Mouse (Mus musculus) forebrain, embryonic 13.5 days (tissue): ENCODE measurements at regions not wholly inside any gene's neighbourhood (a gene's known extent, or its start where the extent isn't known, plus 50 kb on each side); places are given as distances from the start of the nearest gene placed in this dataset.

ENCODE experiments used
- ATAC-seq: fragments of 200-750 bp; cut with Nextera tagmentation; 2 replicates; pipeline ENCODE4 v1.8.0; 2017
- H3K27ac ChIP-seq: fragments of 300-500 bp; sonication (generic); 2 replicates; pipeline ENCODE4 v1.5.1; 2015; ENCODE audit warnings: inconsistent platforms, mild to moderate bottlenecking, moderate library complexity
- H3K27me3 ChIP-seq: fragments of 300-500 bp; sonication (generic); 2 replicates; pipeline ENCODE4 v1.6.1; 2015; ENCODE audit warnings: mild to moderate bottlenecking, inconsistent platforms
- H3K36me3 ChIP-seq: fragments of 300-500 bp; sonication (generic); 2 replicates; pipeline ENCODE4 v1.6.1; 2015; ENCODE audit warnings: mild to moderate bottlenecking, inconsistent platforms; ENCODE audit not compliant: poor library complexity, severe bottlenecking
- H3K4me1 ChIP-seq: fragments of 300-500 bp; sonication (generic); 2 replicates; pipeline ENCODE4 v1.6.1; 2015; ENCODE audit warnings: inconsistent platforms
- H3K4me2 ChIP-seq: fragments of 300-500 bp; sonication (generic); 2 replicates; pipeline ENCODE4 v1.6.1; 2015; ENCODE audit warnings: inconsistent platforms, mild to moderate bottlenecking, moderate library complexity
- H3K4me3 ChIP-seq: fragments of 300-500 bp; sonication (generic); 2 replicates; pipeline ENCODE4 v1.5.1; 2015; ENCODE audit warnings: mild to moderate bottlenecking, inconsistent platforms
- H3K9ac ChIP-seq: fragments of 300-500 bp; sonication (generic); 2 replicates; pipeline ENCODE4 v1.6.1; 2015; ENCODE audit warnings: mild to moderate bottlenecking, inconsistent platforms
- H3K9me3 ChIP-seq: fragments of 300-500 bp; sonication (generic); replicated peaks from 2 replicates; pipeline ENCODE4 v1.6.1; 2016; ENCODE audit warnings: inconsistent platforms
- WGBS: fragments of 180-500 bp; shearing (Covaris S2); methylation state at CpG from one replicate; pipeline ENCODE4 v1.1.7; 2015; 5-methylcytosine and 5-hydroxymethylcytosine counted together

DNA sequence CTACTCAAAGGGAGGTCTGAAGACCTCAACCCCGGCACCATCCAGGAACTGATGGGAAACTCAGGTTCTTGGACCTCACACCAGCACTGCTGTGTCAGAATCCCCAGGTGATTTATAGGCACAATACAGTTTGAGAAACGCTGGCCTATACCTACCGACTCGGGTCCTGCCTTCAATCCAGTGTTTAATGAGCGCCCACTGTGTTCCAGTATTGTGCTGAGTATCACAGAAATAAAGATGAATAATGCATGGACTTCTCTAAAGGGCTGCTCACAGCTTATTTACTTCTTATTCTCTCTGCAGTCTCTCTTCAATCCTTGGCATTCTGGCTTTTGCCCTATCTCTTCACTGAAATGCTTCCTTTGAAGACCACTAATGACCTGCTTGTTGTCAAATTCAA lies 146.8 kb upstream of the 9630041A04Rik start:
- no peaks in the 10 kb centered on the region for H3K27me3 ChIP-seq
- no peaks in the 10 kb centered on the region for H3K9me3 ChIP-seq
- H3K4me2 ChIP-seq: no peak overlapping the region
- 0 out of 2 replicates have a peak, but pooled peaks cover 4% of the 10 kb centered on the region for H3K4me1 ChIP-seq
- WGBS: 55% methylated on average over 5 of the region's 5 CpGs
- H3K9ac ChIP-seq: no peak overlapping the region
- no peak for ATAC-seq
- no peak overlapping the region for H3K27ac ChIP-seq
- H3K4me3 ChIP-seq: no peak overlapping the region
- H3K36me3 ChIP-seq: no peaks in the 10 kb centered on the region

DNA sequence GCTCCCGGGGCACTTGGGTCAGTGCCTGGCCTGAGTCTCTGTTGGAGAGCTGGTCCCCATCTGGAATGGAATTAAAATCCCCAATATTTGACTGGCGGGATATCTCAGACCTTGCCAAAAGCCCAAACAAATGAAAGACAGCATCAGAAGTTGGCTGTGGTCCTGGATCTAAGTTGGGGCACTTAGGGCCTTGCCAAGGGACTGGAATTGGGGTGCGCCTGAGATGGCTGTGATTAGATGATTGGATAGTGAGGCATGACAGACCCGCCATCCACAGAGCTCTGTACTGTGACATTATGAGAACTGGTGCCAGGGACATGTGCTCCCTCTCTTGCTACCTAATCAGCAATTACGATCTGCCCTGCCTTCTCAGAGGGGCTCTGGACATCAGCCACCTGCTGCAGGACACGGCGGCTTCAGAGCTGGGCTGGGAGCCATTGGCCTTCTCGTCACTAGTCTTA lies 151.0 kb upstream of the 9630041A04Rik start:
- no peak overlapping the region for H3K9ac ChIP-seq
- no peaks in the 10 kb centered on the region for H3K36me3 ChIP-seq
- 77% methylated on average over 8 of the region's 8 CpGs for WGBS
- H3K27me3 ChIP-seq: no peaks in the 10 kb centered on the region
- H3K9me3 ChIP-seq: no peaks in the 10 kb centered on the region
- H3K27ac ChIP-seq: no peak overlapping the region
- H3K4me1 ChIP-seq: no peaks in the 10 kb centered on the region
- no peak overlapping the region for H3K4me2 ChIP-seq
- H3K4me3 ChIP-seq: no peak overlapping the region
- peak; percentile 65; the same call in 1 of the 2 replicates for ATAC-seq

- ATAC-seq: no peak
- Histone ChIP-seq H3K27ac (no peak overlapping the region), H3K4me1 (no peaks in the 10 kb centered on the region), H3K4me3 (no peak overlapping the region), H3K36me3 (no peaks in the 10 kb centered on the region), H3K9me3 (no peaks in the 10 kb centered on the region), H3K27me3 (no peaks in the 10 kb centered on the region), H3K4me2 (no peak overlapping the region), H3K9ac (no peak overlapping the region)
- 78% methylated on average over 7 of the region's 7 CpGs for WGBS
These were observed 161.3 kb upstream of the 9630041A04Rik start for GRCm38 (mm10) chr9:101700368-101700767.

DNA sequence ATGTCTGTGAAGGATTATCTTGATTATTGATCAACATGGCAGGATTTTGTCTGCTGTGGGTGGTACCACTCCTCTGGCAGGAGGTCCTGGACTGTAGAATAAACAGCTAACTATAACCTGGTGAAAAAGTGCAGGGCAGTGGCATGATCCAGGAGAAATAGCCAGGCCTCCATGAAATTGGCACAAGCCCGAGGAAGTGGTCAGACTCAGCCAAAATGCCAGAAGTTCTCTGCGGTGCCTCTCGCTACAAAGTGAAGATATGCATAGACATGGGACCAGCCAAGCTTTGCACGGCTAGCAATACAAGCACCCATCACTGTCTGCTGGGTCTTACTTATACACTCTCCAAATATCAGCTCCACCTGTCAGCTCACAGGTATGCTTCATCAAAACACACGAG lies 167.6 kb upstream of the 9630041A04Rik start:
- H3K4me1 ChIP-seq: peaks cover 18% of the 10 kb centered on the region
- H3K9ac ChIP-seq: no peak overlapping the region
- no peaks in the 10 kb centered on the region for H3K27me3 ChIP-seq
- H3K4me3 ChIP-seq: no peak overlapping the region
- no peak overlapping the region for H3K4me2 ChIP-seq
- 94% methylated on average over 5 of the region's 5 CpGs for WGBS
- H3K36me3 ChIP-seq: no peaks in the 10 kb centered on the region
- H3K9me3 ChIP-seq: no peaks in the 10 kb centered on the region
- no peak for ATAC-seq
- H3K27ac ChIP-seq: no peak overlapping the region

DNA sequence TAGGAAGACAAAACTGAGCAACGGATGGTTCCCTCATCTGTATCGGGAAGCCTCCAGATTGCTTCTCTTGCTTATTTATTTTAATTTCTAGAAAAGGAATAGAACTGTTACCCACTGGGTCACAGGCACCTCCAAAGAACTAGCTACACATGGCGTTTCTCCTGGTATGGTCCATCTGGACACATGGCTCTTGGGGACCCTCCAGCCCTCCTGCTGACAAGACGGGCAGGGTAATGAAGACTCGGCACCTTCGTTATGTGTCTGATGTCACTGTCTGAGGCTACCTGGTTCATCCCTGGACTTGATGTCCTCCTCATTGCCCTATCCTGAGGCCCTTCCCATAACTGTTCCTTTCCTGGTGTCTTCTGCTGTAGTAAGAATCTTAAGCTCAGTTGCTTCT lies 170.3 kb upstream of the 9630041A04Rik start:
- ATAC-seq: no peak
- Histone ChIP-seq H3K4me1 (peaks cover 18% of the 10 kb centered on the region), H3K27me3 (no peaks in the 10 kb centered on the region), H3K9me3 (no peaks in the 10 kb centered on the region), H3K9ac (no peak overlapping the region), H3K36me3 (no peaks in the 10 kb centered on the region), H3K4me3 (no peak overlapping the region), H3K4me2 (0 out of 2 replicates have a peak overlapping the region, but pooled peaks have one; percentile 61), H3K27ac (no peak overlapping the region)
- 74% methylated on average over 6 of the region's 6 CpGs for WGBS

GRCm38 (mm10) chr9:101690916-101691315 lies 170.7 kb upstream of the 9630041A04Rik start:
- Histone ChIP-seq H3K27me3 (no peaks in the 10 kb centered on the region), H3K27ac (no peak overlapping the region; the same call in 1 of the 2 replicates), H3K4me3 (no peak overlapping the region), H3K4me2 (peak overlapping the region; percentile 61; the same call in 1 of the 2 replicates), H3K36me3 (no peaks in the 10 kb centered on the region), H3K9me3 (no peaks in the 10 kb centered on the region), H3K9ac (no peak overlapping the region; the same call in 1 of the 2 replicates), H3K4me1 (peaks cover 18% of the 10 kb centered on the region)
- ATAC-seq: peak; percentile 19
- 22% methylated on average over 7 of the region's 7 CpGs for WGBS

DNA sequence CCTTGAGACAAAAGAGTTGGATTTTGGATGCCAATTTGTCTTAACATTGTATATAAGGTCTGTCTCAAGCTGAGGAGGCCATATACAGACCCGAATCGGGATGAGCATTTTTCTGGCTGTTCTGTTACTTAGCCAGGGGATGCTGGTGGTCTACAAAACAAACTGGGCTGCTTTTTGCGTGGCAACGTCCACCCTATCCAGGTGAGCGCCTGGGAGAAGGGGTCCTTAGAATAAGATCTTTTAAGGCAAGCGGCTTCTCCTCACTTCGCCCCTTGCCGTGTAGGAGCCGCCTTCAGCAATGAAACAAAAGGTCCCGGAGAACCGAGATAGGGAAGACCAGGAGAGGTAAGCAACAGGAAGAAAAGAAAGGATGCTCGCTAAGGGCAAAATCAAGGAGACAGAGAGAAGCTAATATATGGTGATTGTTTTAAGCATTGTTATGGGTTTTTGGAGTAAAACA lies 171.2 kb upstream of the 9630041A04Rik start:
- peaks cover 18% of the 10 kb centered on the region for H3K4me1 ChIP-seq

DNA sequence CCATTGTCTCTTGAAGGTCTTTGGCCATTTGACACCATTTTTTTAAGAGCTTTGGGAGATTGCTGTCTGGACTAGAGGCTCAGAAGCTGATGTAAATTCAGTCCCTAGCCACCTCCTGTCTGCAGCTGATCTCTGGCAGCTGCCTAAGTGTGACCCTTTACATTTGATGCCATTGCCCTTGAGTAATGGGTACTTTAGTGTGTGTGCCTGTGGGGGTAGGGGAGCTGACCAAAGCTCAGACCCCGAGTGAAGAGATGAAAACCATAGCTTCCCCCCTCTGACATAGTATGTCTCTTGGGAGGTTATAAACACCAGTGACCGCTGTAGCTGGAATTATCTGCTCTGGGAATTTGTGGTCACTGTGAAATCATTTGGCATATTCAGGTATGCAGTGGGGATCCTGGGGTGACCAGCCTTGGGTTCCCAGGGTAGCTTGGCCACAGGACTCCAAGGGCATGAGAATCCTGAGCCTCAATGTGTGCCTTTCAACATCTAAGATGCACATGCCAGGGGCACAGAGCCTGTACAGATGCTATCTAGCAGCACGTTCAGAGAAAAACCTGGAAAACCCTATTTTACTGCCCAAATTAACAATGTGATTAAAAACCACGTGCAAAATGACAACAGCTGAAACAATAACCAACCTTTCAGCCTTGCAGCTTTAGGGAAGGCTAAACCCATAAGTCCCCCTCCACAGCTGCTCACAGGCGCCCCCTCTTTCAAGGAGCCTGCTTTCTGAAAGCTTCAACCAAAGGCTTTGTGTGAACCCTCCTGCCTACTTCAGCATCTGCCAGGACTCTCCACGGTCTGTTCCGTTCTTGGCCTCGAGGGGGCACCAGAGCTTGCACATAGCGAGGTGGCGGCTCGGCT lies 171.9 kb upstream of the 9630041A04Rik start:
- WGBS: 18% methylated on average over 11 of the region's 11 CpGs
- no peaks in the 10 kb centered on the region for H3K36me3 ChIP-seq
- H3K9me3 ChIP-seq: no peaks in the 10 kb centered on the region
- peaks cover 18% of the 10 kb centered on the region for H3K4me1 ChIP-seq
- H3K27me3 ChIP-seq: no peaks in the 10 kb centered on the region
- no peak overlapping the region; the same call in 1 of the 2 replicates for H3K27ac ChIP-seq
- peak overlapping the region; percentile 61 for H3K4me2 ChIP-seq
- 0 out of 2 replicates have a peak overlapping the region, but pooled peaks have one; percentile 56 for H3K9ac ChIP-seq
- peak; percentile 89 for ATAC-seq
- H3K4me3 ChIP-seq: peak overlapping the region; percentile 31

More for the DNA sequence above, 171.2 kb upstream of the 9630041A04Rik start:
- Histone ChIP-seq H3K27ac (peak overlapping the region; percentile 45), H3K4me2 (peak overlapping the region; percentile 61), H3K27me3 (no peaks in the 10 kb centered on the region), H3K4me3 (peak overlapping the region; percentile 31), H3K36me3 (no peaks in the 10 kb centered on the region), H3K9ac (peak overlapping the region; percentile 56), H3K9me3 (no peaks in the 10 kb centered on the region)
- WGBS: 7% methylated on average over 12 of the region's 12 CpGs
- peak; percentile 25 for ATAC-seq

DNA sequence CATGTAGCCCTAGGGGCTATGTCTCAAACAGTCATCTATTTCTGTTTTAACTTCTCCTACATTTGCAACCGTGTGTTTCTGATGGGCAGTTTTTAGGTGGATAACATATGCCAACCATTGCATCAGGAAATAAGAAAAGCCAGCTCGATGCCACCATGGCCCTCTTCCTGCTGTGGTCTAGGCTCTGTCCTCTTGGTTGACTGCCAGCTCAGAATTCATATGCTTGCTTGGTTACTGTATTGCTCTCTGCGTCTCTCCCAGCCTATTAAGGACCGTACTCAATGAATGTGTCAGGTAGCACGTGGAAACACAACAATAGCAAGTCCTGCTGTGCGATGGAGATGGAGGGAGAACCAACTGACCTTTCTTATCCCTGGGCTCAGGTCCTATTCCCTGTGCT lies 174.4 kb upstream of the 9630041A04Rik start:
- Histone ChIP-seq H3K4me2 (no peak overlapping the region), H3K27me3 (no peaks in the 10 kb centered on the region), H3K4me1 (peaks cover 18% of the 10 kb centered on the region), H3K36me3 (no peaks in the 10 kb centered on the region), H3K9me3 (no peaks in the 10 kb centered on the region), H3K9ac (no peak overlapping the region), H3K27ac (no peak overlapping the region), H3K4me3 (no peak overlapping the region)
- WGBS: 73% methylated on average over 6 of the region's 6 CpGs
- ATAC-seq: no peak

- H3K9me3 ChIP-seq: no peaks in the 10 kb centered on the region
- no peak overlapping the region for H3K4me2 ChIP-seq
- H3K27me3 ChIP-seq: no peaks in the 10 kb centered on the region
- no peak for ATAC-seq
- no peaks in the 10 kb centered on the region for H3K36me3 ChIP-seq
- H3K9ac ChIP-seq: no peak overlapping the region
- H3K4me3 ChIP-seq: no peak overlapping the region
- H3K4me1 ChIP-seq: no peaks in the 10 kb centered on the region
- 79% methylated on average over 2 of the region's 2 CpGs for WGBS
- H3K27ac ChIP-seq: no peak overlapping the region
These were observed 184.1 kb upstream of the 9630041A04Rik start for GRCm38 (mm10) chr9:101677563-101677962.

GRCm38 (mm10) chr9:101670111-101670510 lies 191.5 kb upstream of the 9630041A04Rik start:
- Histone ChIP-seq H3K9ac (no peak overlapping the region), H3K4me1 (no peaks in the 10 kb centered on the region), H3K36me3 (no peaks in the 10 kb centered on the region), H3K4me2 (no peak overlapping the region), H3K4me3 (no peak overlapping the region), H3K9me3 (no peaks in the 10 kb centered on the region), H3K27ac (no peak overlapping the region), H3K27me3 (no peaks in the 10 kb centered on the region)
- 92% methylated on average over 1 of the region's 1 CpGs for WGBS
- no peak for ATAC-seq

DNA sequence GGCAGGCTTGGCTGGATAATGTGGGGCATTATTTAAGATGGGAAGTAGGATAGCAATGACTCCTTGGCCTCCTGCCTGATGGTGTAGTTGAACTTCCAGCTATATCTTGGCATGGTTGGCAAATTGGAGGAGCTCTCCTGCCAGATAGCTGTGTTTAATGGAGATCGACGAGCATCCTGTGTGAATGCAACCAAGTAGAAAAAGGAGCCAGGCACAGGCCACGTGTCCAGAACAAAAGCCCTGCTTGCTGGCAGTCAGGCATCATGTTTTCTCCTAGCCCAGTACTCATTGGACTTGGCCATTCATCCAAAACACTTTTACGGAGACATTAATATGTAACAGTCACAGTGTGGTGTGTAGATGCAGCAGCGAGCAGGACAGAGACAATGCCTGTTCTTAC lies 211.8 kb upstream of the 9630041A04Rik start:
- Histone ChIP-seq H3K27me3 (no peaks in the 10 kb centered on the region), H3K4me1 (no peaks in the 10 kb centered on the region), H3K4me3 (no peak overlapping the region), H3K36me3 (no peaks in the 10 kb centered on the region), H3K4me2 (no peak overlapping the region), H3K9ac (no peak overlapping the region), H3K27ac (no peak overlapping the region), H3K9me3 (no peaks in the 10 kb centered on the region)
- 47% methylated on average over 5 of the region's 5 CpGs for WGBS
- peak; percentile 41; the same call in 1 of the 2 replicates for ATAC-seq
